Mouse (Mus musculus) heart, embryonic 16.5 days (tissue): ENCODE results near the gene Mrps26. TPM values are rescaled to one million over a fixed set of nuclear protein-coding genes. Genes with fewer than 3 reads are reported as not detected.
A peak's percentile ranks its signal among the peaks of the same experiment; 100 is the strongest.
"Not testable (repeated sequence)": the region's sequence is repeated elsewhere in the genome, so short reads cannot be mapped to it uniquely, and the experiment has no call there.

Experiments used
- ATAC-seq: fragments of 200-750 bp; cut with Nextera tagmentation; replicated peaks from 2 replicates; pipeline ENCODE4 v1.8.0; 2017; ENCODE audit warnings: moderate number of reproducible peaks; ENCODE audit not compliant: insufficient read depth, low FRiP score; ENCODE audit errors: extremely low read depth
- H3K27ac ChIP-seq: fragments of 300-500 bp; sonication (generic); 2 replicates; pipeline ENCODE4 v1.5.1; 2014; ENCODE audit warnings: mild to moderate bottlenecking, low read length, control low read depth, moderate library complexity
- H3K27me3 ChIP-seq: fragments of 300-500 bp; sonication (generic); 2 replicates; pipeline ENCODE4 v1.6.1; 2014; ENCODE audit warnings: low read length, mixed read lengths; ENCODE audit not compliant: control insufficient read depth, insufficient read depth
- H3K36me3 ChIP-seq: fragments of 300-500 bp; sonication (generic); 2 replicates; pipeline ENCODE4 v1.6.1; 2014; ENCODE audit not compliant: control insufficient read depth, insufficient read depth
- H3K4me1 ChIP-seq: fragments of 300-500 bp; sonication (generic); 2 replicates; pipeline ENCODE4 v1.6.1; 2014; ENCODE audit warnings: low read length, mixed read lengths; ENCODE audit not compliant: control insufficient read depth, insufficient read depth
- H3K4me2 ChIP-seq: fragments of 300-500 bp; sonication (generic); 2 replicates; pipeline ENCODE4 v1.6.1; 2014; ENCODE audit warnings: low read depth, mild to moderate bottlenecking, control low read depth, low read length
- H3K4me3 ChIP-seq: fragments of 300-500 bp; sonication (generic); 2 replicates; pipeline ENCODE4 v1.5.1; 2014; ENCODE audit warnings: mild to moderate bottlenecking, control low read depth, low read length
- H3K9ac ChIP-seq: fragments of 300-500 bp; sonication (generic); 2 replicates; pipeline ENCODE4 v1.6.1; 2014; ENCODE audit warnings: low read length, control low read depth
- H3K9me3 ChIP-seq: fragments of 300-500 bp; sonication (generic); replicated peaks from 2 replicates; pipeline ENCODE4 v1.6.1; 2016; ENCODE audit warnings: low read length; ENCODE audit not compliant: control insufficient read depth
- WGBS: fragments of 180-500 bp; shearing (Covaris S2); extraction: QIAGEN DNeasy Blood & Tissue Kit; methylation state at CpG from one replicate; pipeline ENCODE4 v1.1.7; 2014; 5-methylcytosine and 5-hydroxymethylcytosine counted together
- polyA plus RNA-seq: library from polyadenylated mRNA; unstranded; fragments of >200 nt; fragmentation: Nextera tagmentation; extraction: Ambion mirVana; gene quantifications from 2 replicates; pipeline ENCODE4 v1.2.1, GENCODE M21; 2015

Gene Mrps26
- 71.6 and 78.7 TPM in 2 replicates for polyA plus RNA-seq

- no peaks in the 10 kb centered on the region for H3K9me3 ChIP-seq
These were observed at the start of gene Mrps26 for GRCm38 (mm10) chr2:130563212-130564055. Gene Mrps26, plus strand, starts transcription at chr2:130563742.

GRCm38 (mm10) chr2:130513907-130514306 lies 49.6 kb upstream of the Mrps26 start:
- Histone ChIP-seq H3K9ac (no peak overlapping the region), H3K27ac (no peak overlapping the region), H3K4me2 (no peak overlapping the region), H3K36me3 (peaks cover 22% of the 10 kb centered on the region), H3K4me1 (no peaks in the 10 kb centered on the region), H3K4me3 (no peak overlapping the region), H3K9me3 (no peaks in the 10 kb centered on the region), H3K27me3 (no peaks in the 10 kb centered on the region)
- no peak for ATAC-seq
- 96% methylated on average over 8 of the region's 8 CpGs for whole genome bisulfite sequencing

More at GRCm38 (mm10) chr2:130563212-130564055, at the start of gene Mrps26:
- Histone ChIP-seq H3K27me3 (no peaks in the 10 kb centered on the region), H3K4me2 (peak within 1 kb of the TSS; percentile 90), H3K4me1 (peaks cover 14% of the 10 kb centered on the region), H3K36me3 (peaks cover 18% of the 10 kb centered on the region), H3K9ac (peak within 1 kb of the TSS; percentile 86), H3K4me3 (peak within 1 kb of the TSS; percentile 91), H3K27ac (peak within 1 kb of the TSS; percentile 78)
- WGBS, result under 1% methylated on average over 61 of the region's 61 CpGs
- peak; percentile 100 for ATAC-seq

GRCm38 (mm10) chr2:130515791-130516190 lies 47.8 kb upstream of the Mrps26 start:
- Histone ChIP-seq H3K9me3 (no peaks in the 10 kb centered on the region), H3K9ac (no peak overlapping the region), H3K27ac (no peak overlapping the region), H3K27me3 (no peaks in the 10 kb centered on the region), H3K4me3 (no peak overlapping the region), H3K36me3 (peaks cover 26% of the 10 kb centered on the region), H3K4me2 (no peak overlapping the region), H3K4me1 (no peaks in the 10 kb centered on the region)
- WGBS, result 70% methylated on average over 5 of the region's 5 CpGs
- no peak for ATAC-seq

- no peak for ATAC-seq
- WGBS, result 97% methylated on average over 2 of the region's 2 CpGs
- Histone ChIP-seq H3K9me3 (no peaks in the 10 kb centered on the region), H3K9ac (no peak overlapping the region), H3K4me3 (no peak overlapping the region), H3K36me3 (peaks cover 30% of the 10 kb centered on the region), H3K4me1 (no peaks in the 10 kb centered on the region), H3K4me2 (no peak overlapping the region), H3K27ac (no peak overlapping the region), H3K27me3 (no peaks in the 10 kb centered on the region)
These were observed 41.6 kb upstream of the Mrps26 start for GRCm38 (mm10) chr2:130521927-130522326.

GRCm38 (mm10) chr2:130525480-130525879 lies 38.1 kb upstream of the Mrps26 start:
- H3K27me3 ChIP-seq, ATAC-seq, H3K4me2 ChIP-seq, H3K4me1 ChIP-seq, H3K27ac ChIP-seq, H3K4me3 ChIP-seq, H3K9me3 ChIP-seq, H3K9ac ChIP-seq: not testable (repeated sequence)
- WGBS, result 92% methylated on average over 3 of the region's 4 CpGs
- peaks cover 22% of the 10 kb centered on the region; the same call in 1 of the 2 replicates for H3K36me3 ChIP-seq

GRCm38 (mm10) chr2:130528457-130528856 lies 35.1 kb upstream of the Mrps26 start:
- Histone ChIP-seq H3K27ac (no peak overlapping the region), H3K4me1 (0 out of 2 replicates have a peak, but pooled peaks cover 4% of the 10 kb centered on the region), H3K9ac (no peak overlapping the region), H3K4me3 (no peak overlapping the region), H3K36me3 (peaks cover 18% of the 10 kb centered on the region; the same call in 1 of the 2 replicates), H3K27me3 (no peaks in the 10 kb centered on the region), H3K9me3 (no peaks in the 10 kb centered on the region), H3K4me2 (no peak overlapping the region)
- 85% methylated on average over 6 of the region's 6 CpGs for WGBS
- ATAC-seq, result no peak

GRCm38 (mm10) chr2:130529290-130529689 lies 34.3 kb upstream of the Mrps26 start:
- Histone ChIP-seq H3K4me2 (no peak overlapping the region), H3K27ac (no peak overlapping the region), H3K9me3 (no peaks in the 10 kb centered on the region), H3K4me3 (no peak overlapping the region), H3K36me3 (peaks cover 18% of the 10 kb centered on the region; the same call in 1 of the 2 replicates), H3K4me1 (0 out of 2 replicates have a peak, but pooled peaks cover 4% of the 10 kb centered on the region), H3K27me3 (no peaks in the 10 kb centered on the region), H3K9ac (no peak overlapping the region)
- 81% methylated on average over 2 of the region's 2 CpGs for WGBS
- ATAC-seq, result no peak

- WGBS, result 79% methylated on average over 7 of the region's 7 CpGs
- ATAC-seq, result no peak
These were observed 33.6 kb upstream of the Mrps26 start for GRCm38 (mm10) chr2:130529925-130530324.

GRCm38 (mm10) chr2:130532201-130532600 lies 31.3 kb upstream of the Mrps26 start:
- H3K27ac ChIP-seq, result no peak overlapping the region
- no peak overlapping the region for H3K4me2 ChIP-seq
- H3K4me1 ChIP-seq, result 0 out of 2 replicates have a peak, but pooled peaks cover 4% of the 10 kb centered on the region
- H3K36me3 ChIP-seq, result peaks cover 21% of the 10 kb centered on the region
- H3K4me3 ChIP-seq, result no peak overlapping the region
- no peaks in the 10 kb centered on the region for H3K9me3 ChIP-seq
- H3K9ac ChIP-seq, result no peak overlapping the region
- ATAC-seq, result no peak
- no peaks in the 10 kb centered on the region for H3K27me3 ChIP-seq
- 75% methylated on average over 2 of the region's 2 CpGs for WGBS

More at GRCm38 (mm10) chr2:130529925-130530324, 33.6 kb upstream of the Mrps26 start:
- H3K4me2 ChIP-seq, result no peak overlapping the region
- H3K27me3 ChIP-seq, result no peaks in the 10 kb centered on the region
- no peak overlapping the region for H3K9ac ChIP-seq
- no peaks in the 10 kb centered on the region for H3K9me3 ChIP-seq
- H3K36me3 ChIP-seq, result peaks cover 21% of the 10 kb centered on the region
- H3K27ac ChIP-seq, result no peak overlapping the region
- H3K4me1 ChIP-seq, result 0 out of 2 replicates have a peak, but pooled peaks cover 4% of the 10 kb centered on the region
- no peak overlapping the region for H3K4me3 ChIP-seq
